Mouse (Mus musculus): ENCODE results near the gene Pigr.
A peak's percentile ranks its signal among the peaks of the same experiment; 100 is the strongest.

Pigr gene

GRCm38 (mm10) chr1:130826448-130826847 is at the start of gene Pigr:
Gene Pigr, plus strand, starts transcription at chr1:130826684.
- no peak for DNase-seq (ENCODE audit: inconsistent ontology term)

GRCm38 (mm10) chr1:130779867-130780266 is 46.6 kb upstream of the Pigr start:
- no peak for DNase-seq (ENCODE audit: inconsistent ontology term)

- no peak for DNase-seq (ENCODE audit: inconsistent ontology term)
Measured at GRCm38 (mm10) chr1:130784054-130784453, 42.4 kb upstream of the Pigr start.

- no peak for DNase-seq (ENCODE audit: inconsistent ontology term)
Measured at GRCm38 (mm10) chr1:130787001-130787400, 39.5 kb upstream of the Pigr start.

GRCm38 (mm10) chr1:130789512-130790451 is 36.7 kb upstream of the Pigr start:
- no peak for DNase-seq (ENCODE audit: inconsistent ontology term)

- no peak for DNase-seq (ENCODE audit: inconsistent ontology term)
Measured at GRCm38 (mm10) chr1:130795331-130795730, 31.2 kb upstream of the Pigr start.

GRCm38 (mm10) chr1:130796967-130797684 is 29.4 kb upstream of the Pigr start:
- DNase-seq (ENCODE audit: inconsistent ontology term) = peak; percentile 17

GRCm38 (mm10) chr1:130798037-130798436 is 28.4 kb upstream of the Pigr start:
- no peak for DNase-seq (ENCODE audit: inconsistent ontology term)

- no peak for DNase-seq (ENCODE audit: inconsistent ontology term)
Measured at GRCm38 (mm10) chr1:130798551-130798950, 27.9 kb upstream of the Pigr start.

- DNase-seq (ENCODE audit: inconsistent ontology term) = no peak
Measured at GRCm38 (mm10) chr1:130799399-130799798, 27.1 kb upstream of the Pigr start.

GRCm38 (mm10) chr1:130800602-130801001 is 25.9 kb upstream of the Pigr start, which contains the start of gene Fcamr:
Gene Fcamr, plus strand, starts transcription at chr1:130800902.
- no peak for DNase-seq (ENCODE audit: inconsistent ontology term)

GRCm38 (mm10) chr1:130801511-130801910 is 25.0 kb upstream of the Pigr start:
- DNase-seq (ENCODE audit: inconsistent ontology term) = no peak

- DNase-seq (ENCODE audit: inconsistent ontology term) = no peak
Measured at GRCm38 (mm10) chr1:130802976-130803375, 23.5 kb upstream of the Pigr start.

- DNase-seq (ENCODE audit: inconsistent ontology term) = no peak
Measured at GRCm38 (mm10) chr1:130804279-130804678, 22.2 kb upstream of the Pigr start.

GRCm38 (mm10) chr1:130810906-130811305 is 15.6 kb upstream of the Pigr start:
- no peak for DNase-seq (ENCODE audit: inconsistent ontology term)

GRCm38 (mm10) chr1:130811316-130811715 is 15.2 kb upstream of the Pigr start:
- DNase-seq (ENCODE audit: inconsistent ontology term) = no peak

GRCm38 (mm10) chr1:130819737-130820136 is 6.7 kb upstream of the Pigr start:
- no peak for DNase-seq (ENCODE audit: inconsistent ontology term)

- no peak for DNase-seq (ENCODE audit: inconsistent ontology term)
Measured at GRCm38 (mm10) chr1:130820316-130821148, 6.0 kb upstream of the Pigr start.

- DNase-seq (ENCODE audit: inconsistent ontology term) = no peak
Measured at GRCm38 (mm10) chr1:130821149-130821471, 5.4 kb upstream of the Pigr start.

GRCm38 (mm10) chr1:130821911-130822625 is 4.4 kb upstream of the Pigr start:
- DNase-seq (ENCODE audit: inconsistent ontology term) = no peak

- no peak for DNase-seq (ENCODE audit: inconsistent ontology term)
Measured at GRCm38 (mm10) chr1:130828656-130829055, 2.2 kb downstream of the Pigr start.
